Mouse (Mus musculus) brain, embryonic 14.5 days (tissue): Measurements from ENCODE around the gene Kcnb1. TPM values are rescaled to one million over a fixed set of nuclear protein-coding genes. Genes with fewer than 3 reads are reported as not detected.

Experiments
- DNase-seq: peaks from one replicate; pipeline ENCODE4 v3.0.0-alpha.2; 2011; ENCODE audit warnings: low read depth
- CTCF ChIP-seq: fragments of 200-500 bp; IDR thresholded peaks from 2 replicates; pipeline ENCODE4 v1.5.1; 2012; ENCODE audit warnings: inconsistent platforms, mild to moderate bottlenecking, moderate library complexity, borderline replicate concordance; ENCODE audit not compliant: insufficient read depth, insufficient read length; ENCODE audit errors: extremely low read depth
- POLR2A ChIP-seq: fragments of 200-500 bp; IDR thresholded peaks from 2 replicates; pipeline ENCODE4 v1.6.1; 2012; ENCODE audit warnings: mild to moderate bottlenecking, inconsistent platforms, borderline replicate concordance; ENCODE audit not compliant: poor library complexity, insufficient read depth, insufficient read length, severe bottlenecking; ENCODE audit errors: extremely low read depth
- polyA plus RNA-seq: library from polyadenylated mRNA; depleted of rRNA; stranded (reverse); fragments of >200 nt; gene quantifications from 2 replicates; pipeline ENCODE4 v1.2.3, GENCODE M21; 2012

Kcnb1 gene
- polyA plus RNA-seq, 1 experiment, result 9.2 TPM

DNA sequence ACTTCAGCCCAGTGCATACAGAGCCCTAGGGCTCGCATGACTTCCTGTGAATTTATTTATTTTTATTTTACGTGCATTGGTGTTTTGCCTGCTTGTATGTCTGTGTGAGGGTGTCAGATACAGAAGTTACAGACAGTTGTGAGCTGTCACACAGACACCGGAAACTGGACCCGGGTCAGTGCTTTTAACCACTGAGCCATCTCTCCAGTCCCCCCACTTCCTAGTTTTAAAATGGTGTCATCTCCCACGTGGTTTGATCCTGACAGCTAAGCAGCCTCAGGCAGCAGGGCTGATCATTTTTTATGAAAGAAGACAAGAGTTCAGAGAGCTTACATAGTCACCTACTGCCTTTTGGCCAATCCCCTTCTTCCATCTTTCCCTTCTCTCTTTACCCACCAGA lies 44.1 kb downstream of the Kcnb1 start:
- DNase-seq, result no peak
- TF ChIP-seq POLR2A (no peak), CTCF (no peak)

DNA sequence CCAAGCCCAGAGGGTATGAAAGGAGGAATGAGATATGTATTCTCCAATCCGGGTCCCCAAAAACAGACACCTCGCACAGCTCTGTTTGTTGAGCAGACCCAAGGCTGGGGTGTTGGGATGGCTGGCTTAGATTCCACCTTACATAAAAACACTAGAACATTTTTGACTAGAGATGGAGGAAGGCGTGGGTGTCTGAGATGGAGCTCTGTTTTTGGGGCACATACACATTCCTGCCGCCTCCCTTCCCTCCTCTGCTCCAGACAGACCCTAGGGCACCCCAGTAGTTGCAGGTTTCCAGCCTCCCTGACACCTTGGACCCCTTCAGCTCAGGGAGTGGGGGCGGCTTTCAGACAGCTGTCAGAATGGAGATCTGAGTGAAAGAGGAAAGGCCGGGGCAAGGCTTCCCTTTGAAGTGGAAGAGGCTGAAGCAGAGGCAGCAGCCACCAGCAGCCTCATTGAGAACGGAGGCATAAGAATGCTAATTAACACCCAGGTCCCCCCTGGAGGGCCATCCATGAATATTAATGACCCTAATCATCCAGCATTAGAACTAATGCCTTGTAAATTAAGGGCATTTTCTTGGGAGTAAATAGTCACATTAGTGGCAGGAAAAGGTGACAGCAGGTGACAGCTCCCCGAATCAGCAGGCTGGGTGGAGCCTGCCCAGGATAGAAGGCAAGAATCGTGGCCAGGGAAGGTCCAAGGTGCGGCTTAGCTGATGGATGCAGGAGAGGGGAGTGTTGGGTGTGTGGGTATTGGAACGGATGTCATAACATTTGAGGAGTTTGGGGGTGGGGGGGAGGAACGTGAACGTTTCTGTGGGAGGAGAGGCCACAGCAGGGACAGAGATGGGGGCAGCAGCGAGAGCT lies 45.3 kb downstream of the Kcnb1 start:
- DNase-seq, result peak; percentile 72

DNA sequence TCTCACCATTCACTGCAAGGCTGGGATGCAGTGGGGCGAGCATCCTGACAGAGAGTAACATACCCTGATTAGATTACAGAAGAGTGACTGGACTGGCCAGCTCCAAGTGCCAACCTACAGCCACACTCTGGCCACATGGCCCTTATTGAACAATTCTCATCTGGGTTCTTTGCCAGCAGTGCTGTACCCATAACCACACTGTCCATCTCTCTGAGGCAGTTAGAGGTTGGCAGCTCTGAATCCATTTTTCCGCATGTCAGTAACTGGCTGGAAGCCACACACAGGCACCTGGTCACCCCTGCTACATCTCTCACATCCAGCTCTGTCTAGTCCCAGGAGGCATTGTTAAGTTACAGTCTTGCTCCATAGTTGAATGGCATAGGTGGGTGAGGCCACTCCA lies 46.0 kb downstream of the Kcnb1 start:
- TF ChIP-seq CTCF (no peak), POLR2A (no peak)
- no peak for DNase-seq

More for the DNA sequence above, 45.3 kb downstream of the Kcnb1 start:
- TF ChIP-seq POLR2A (no peak), CTCF (no peak)

DNA sequence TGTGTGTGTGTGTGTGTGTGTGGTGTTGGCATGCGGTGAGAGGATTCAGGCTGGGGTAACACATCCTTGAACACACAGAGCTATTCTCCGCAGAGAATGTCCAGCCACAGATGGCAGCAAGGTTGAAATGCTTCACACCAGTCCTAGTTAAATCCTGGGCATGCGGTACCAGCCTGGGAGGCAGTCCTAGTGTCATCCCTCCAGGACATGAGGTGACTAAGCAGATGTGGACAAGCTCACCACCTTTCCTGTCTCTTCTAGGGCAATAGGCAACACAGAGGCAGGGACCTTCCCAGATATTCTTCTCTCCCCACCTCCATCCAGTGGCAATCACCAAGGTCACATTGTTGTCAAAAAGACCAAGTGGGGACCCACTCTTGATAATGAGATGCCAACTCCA lies 47.7 kb downstream of the Kcnb1 start:
- DNase-seq, result no peak
- no peak for TF ChIP-seq POLR2A
- no peak for TF ChIP-seq CTCF

DNA sequence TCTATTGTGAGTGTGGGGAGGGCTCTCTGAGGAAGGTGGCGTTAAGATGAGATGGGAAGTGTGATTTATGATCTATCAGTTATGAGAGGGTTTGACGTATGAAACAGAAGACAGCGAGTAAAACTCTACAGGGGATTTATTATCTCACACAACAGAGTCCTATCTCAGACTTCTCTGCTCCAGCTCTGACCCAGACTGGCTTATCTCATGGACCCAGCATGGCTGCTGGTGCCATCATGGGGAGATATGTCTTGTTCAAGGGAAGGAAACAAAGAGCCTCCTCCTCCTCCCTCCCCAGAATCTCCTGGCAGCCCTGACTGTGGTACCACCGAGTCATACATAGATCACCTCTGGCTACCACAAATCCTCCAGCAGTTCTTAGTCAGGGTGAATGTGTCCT lies 48.1 kb downstream of the Kcnb1 start:
- no peak for DNase-seq
- TF ChIP-seq POLR2A, result no peak
- no peak for TF ChIP-seq CTCF

DNA sequence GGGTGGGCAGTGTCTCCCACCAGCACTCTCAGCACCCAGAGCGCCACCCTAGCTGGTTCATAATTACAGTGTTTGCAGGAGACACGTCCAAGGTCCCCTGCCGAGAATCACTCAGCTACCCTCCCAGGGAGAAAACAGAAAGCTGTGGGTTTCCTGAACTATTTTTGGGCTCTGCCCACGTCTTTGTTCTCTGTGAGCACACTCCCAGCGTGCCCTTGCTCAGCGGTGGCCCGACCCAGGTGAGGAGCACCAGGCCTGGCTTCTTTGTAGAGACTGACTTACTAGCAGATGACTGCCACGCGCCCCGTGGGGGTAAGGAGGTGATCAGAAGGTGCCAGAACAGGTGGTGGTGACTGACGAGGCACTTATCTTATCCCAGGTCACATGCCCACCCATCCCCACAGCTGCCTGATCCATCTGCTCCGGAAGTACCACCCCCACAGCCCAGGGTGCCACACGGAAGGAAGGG lies 50.1 kb downstream of the Kcnb1 start:
- TF ChIP-seq POLR2A (no peak), CTCF (no peak)
- DNase-seq, result no peak

DNA sequence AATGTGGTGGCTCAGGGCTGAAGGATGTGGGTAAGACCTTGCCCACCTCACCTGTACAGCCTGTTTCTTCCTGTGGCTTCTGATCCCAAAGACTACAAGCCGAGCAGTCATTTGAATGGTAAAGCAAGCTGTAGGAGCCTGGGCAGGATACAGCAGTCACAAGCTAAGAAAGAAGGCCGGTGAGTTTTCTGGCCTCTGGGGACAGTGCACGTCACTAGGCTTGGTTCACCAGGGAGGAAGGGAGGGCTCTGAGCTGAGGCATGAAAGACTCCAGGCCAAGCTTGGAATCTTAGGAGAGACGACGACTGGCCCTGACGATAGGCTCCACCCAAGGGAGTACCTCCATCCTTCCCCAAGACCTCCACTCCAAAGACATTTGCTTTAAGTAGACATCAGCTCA lies 51.3 kb downstream of the Kcnb1 start:
- TF ChIP-seq CTCF (no peak), POLR2A (no peak)
- no peak for DNase-seq

DNA sequence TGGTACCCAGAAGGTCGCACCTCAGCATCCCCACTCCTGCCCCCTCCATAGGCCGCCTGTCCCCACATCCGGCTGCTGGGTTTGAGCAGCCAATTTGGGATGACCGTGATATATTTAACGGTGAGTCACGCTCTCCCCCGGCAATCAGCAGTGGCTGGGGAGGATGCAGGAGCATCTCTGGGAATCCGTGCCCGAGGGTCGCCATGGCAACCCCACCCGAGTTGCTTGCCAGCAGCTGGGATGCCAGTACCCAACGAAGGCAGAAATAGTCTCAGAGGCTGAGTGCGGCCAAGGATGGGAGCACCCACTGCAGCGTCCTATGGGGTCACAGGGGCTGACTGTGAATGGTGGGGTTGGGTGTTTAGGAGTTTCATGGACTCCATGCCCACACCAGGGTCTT lies 53.0 kb downstream of the Kcnb1 start:
- DNase-seq, result peak; percentile 90
- TF ChIP-seq CTCF, result no peak
- no peak for TF ChIP-seq POLR2A

DNA sequence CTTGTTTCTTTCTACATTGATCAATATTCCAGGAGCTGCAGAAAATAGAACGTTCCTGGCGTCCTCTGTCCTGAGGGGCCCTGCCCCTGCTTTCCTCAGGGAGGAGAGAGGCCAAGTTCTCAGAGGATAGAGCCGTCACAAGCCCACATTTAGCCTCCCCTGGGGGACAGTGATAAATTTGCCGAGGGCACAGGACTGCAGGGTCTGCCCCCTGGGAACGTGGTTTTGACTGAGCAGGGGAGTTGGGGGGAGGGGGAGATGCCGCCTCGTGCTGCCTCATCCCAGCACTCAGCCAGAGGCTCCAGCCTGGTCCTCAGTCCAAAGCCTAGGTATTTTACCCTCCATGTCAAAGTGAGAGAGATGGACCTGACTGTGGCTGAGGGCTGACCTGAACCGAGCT lies 57.9 kb downstream of the Kcnb1 start:
- no peak for DNase-seq
- no peak for TF ChIP-seq CTCF
- no peak for TF ChIP-seq POLR2A

DNA sequence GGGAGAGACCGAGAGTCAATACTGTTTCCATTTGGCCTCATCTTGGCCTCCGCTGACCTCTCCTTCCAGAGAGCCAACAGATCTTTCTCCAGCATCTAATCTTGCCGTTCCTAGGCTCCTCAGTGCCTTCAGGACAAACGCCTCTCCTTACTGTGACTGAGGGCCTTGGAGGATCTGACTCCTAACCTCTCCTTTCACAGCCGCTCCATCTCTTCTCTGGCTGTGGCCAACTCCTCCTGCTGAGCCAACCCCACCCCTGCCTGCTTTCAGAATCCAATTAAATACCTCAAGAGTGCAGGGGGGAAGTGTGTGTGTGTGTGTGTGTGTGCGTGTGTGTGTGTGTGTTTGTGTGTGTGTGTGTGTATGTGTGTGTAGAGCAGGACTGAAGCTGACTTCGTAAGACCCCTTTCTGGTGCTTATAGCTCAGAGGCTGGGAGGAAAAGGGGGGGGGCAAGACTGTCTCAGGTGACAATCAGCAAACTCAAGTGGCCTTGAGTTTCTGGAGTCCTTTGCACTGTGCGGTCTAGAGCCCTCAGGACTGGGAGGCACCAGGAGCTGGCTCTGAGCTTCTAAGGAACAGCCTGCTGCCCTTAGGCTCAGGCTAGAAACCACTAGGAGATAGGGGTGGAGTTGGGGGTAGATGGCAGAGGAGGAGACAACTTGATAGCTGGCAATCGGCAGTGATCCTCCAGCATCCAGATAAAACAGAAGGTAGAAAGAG lies 59.7 kb downstream of the Kcnb1 start:
- peak; percentile 59 for DNase-seq
- TF ChIP-seq POLR2A (no peak), CTCF (no peak)

DNA sequence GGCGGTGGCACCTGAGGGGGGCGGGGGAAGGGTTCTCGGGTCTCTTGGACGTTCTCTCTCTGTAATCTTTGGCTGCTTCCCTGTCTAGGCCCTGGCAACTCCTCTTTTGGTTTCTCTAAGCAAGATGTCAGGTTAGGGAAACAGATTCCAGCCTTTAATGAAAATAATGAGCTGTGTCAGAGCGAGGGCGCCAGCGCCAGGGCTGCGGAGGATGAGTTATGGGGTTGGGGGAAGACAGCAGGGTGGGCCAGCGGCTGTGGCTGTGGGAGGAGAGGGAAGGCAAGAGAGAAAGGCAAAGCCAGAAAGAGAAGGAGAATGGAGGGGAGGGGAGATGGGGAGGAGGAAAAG lies 60.4 kb downstream of the Kcnb1 start:
- TF ChIP-seq POLR2A, result no peak
- peak; percentile 49 for DNase-seq

DNA sequence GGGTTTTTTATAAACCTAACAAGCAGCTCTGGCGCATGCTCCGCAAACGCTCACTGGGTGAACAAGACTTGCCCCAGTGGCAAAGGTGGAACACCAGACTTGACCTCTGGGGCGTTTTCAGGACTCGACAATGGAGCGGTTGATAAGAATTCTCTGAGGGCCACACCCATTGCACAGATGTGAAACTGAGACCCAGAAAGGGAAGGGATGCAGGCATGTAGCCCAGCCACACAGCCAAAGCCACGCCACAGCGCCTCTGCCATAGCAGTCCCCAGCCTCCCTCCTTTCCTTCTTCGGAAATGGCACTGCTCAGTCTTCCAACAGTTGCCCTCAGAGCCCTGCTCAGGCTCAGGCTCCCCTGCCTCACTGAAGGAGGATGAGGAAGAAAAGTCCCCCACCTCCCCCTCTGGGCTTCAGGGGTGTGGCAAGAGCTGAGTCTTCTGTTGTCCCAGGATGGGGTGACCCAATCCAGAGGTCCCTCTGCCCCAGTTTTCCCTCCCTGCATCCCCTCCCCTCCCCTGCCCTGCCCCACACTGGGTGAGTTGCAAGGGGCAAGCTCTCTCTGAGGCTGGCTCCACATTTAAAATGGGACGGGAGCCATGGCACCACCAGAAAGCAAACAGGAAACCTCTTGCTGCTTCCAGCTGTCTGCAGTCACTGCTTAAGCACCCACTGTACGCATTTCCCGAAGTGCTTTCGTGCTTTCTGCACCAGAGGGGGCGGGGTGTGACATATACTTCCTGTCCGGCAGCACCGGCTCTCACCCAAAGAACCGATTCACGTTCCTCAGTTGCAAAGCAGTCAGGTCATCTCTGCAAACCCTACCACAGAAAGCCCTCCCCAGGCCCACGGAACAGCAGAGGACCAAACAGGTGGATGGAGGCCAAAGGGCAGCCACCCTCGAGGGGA lies 61.0 kb downstream of the Kcnb1 start:
- DNase-seq, result peak; percentile 32
- no peak for TF ChIP-seq POLR2A
- TF ChIP-seq CTCF, result no peak
